Mouse (Mus musculus) stomach, postnatal 0 days (tissue): ENCODE measurements around the gene 2210016L21Rik. TPM values are rescaled to one million over a fixed set of nuclear protein-coding genes. Genes with fewer than 3 reads are reported as not detected.

Experiments used
- ATAC-seq: fragments of 200-750 bp; cut with Nextera tagmentation; 2 replicates; pipeline ENCODE4 v1.8.0; 2017; ENCODE audit not compliant: low FRiP score, low TSS enrichment
- DNase-seq: peaks from one replicate; pipeline ENCODE4 v3.0.0-alpha.2; 2016; ENCODE audit warnings: low spot score
- H3K27ac ChIP-seq: fragments of 300-500 bp; sonication (generic); replicated peaks from 2 replicates; pipeline ENCODE4 v1.5.1; 2014; ENCODE audit warnings: mild to moderate bottlenecking, control low read depth
- H3K27me3 ChIP-seq: fragments of 300-500 bp; sonication (generic); 2 replicates; pipeline ENCODE4 v1.6.1; 2014; ENCODE audit warnings: low read length; ENCODE audit not compliant: control insufficient read depth, insufficient read depth
- H3K36me3 ChIP-seq: fragments of 300-500 bp; sonication (generic); 2 replicates; pipeline ENCODE4 v1.6.1; 2014; ENCODE audit warnings: low read length, mixed read lengths; ENCODE audit not compliant: control insufficient read depth, insufficient read depth
- H3K4me1 ChIP-seq: fragments of 300-500 bp; sonication (generic); replicated peaks from 2 replicates; pipeline ENCODE4 v1.6.1; 2014; ENCODE audit warnings: antibody characterized with exemption; ENCODE audit not compliant: control insufficient read depth, insufficient read depth
- H3K4me2 ChIP-seq: fragments of 300-500 bp; sonication (generic); replicated peaks from 2 replicates; pipeline ENCODE4 v1.6.1; 2014; ENCODE audit warnings: low read depth, mild to moderate bottlenecking, control low read depth, moderate library complexity
- H3K4me3 ChIP-seq: fragments of 300-500 bp; sonication (generic); 2 replicates; pipeline ENCODE4 v1.5.1; 2014; ENCODE audit warnings: low read depth, low read length, control low read depth
- H3K9ac ChIP-seq: fragments of 300-500 bp; sonication (generic); 2 replicates; pipeline ENCODE4 v1.6.1; 2014; ENCODE audit warnings: mild to moderate bottlenecking, low read length, control low read depth, mixed read lengths
- H3K9me3 ChIP-seq: fragments of 300-500 bp; sonication (generic); 2 replicates; pipeline ENCODE4 v1.6.1; 2016; ENCODE audit warnings: low read length; ENCODE audit not compliant: control insufficient read depth
- CTCF ChIP-seq: IDR thresholded peaks from 2 replicates; pipeline ENCODE4 v1.5.1; 2016; ENCODE audit warnings: antibody characterized with exemption, low read depth, mild to moderate bottlenecking, moderate library complexity
- EP300 ChIP-seq: optimal IDR thresholded peaks from 2 replicates; pipeline ENCODE3; 2016; ENCODE audit warnings: antibody characterized with exemption
- WGBS: fragments of 180-500 bp; shearing (Covaris S2); extraction: QIAGEN DNeasy Blood & Tissue Kit; methylation state at CpG from one replicate; pipeline ENCODE4 v1.1.7; 2014; 5-methylcytosine and 5-hydroxymethylcytosine counted together
- polyA plus RNA-seq: library from polyadenylated mRNA; unstranded; fragments of >200 nt; fragmentation: Nextera tagmentation; extraction: Ambion mirVana; gene quantifications from 2 replicates; pipeline ENCODE4 v1.2.1, GENCODE M21; 2015

Gene 2210016L21Rik
- polyA plus RNA-seq, 1 experiment from 2014 or later = 49.8 TPM

GRCm38 (mm10) chr5:114949316-114949715 is 7.4 kb downstream of the 2210016L21Rik start:
- Histone ChIP-seq H3K9me3 (no peaks in the 10 kb centered on the region), H3K36me3 (peaks cover 14% of the 10 kb centered on the region), H3K4me2 (no peak overlapping the region), H3K9ac (no peak overlapping the region), H3K4me3 (no peak overlapping the region), H3K27me3 (no peaks in the 10 kb centered on the region), H3K27ac (no peak overlapping the region), H3K4me1 (no peaks in the 10 kb centered on the region)
- TF ChIP-seq CTCF (no peak), EP300 (no peak)
- 42% methylated on average over 5 of the region's 5 CpGs for WGBS
- no peak for DNase-seq
- ATAC-seq = no peak

DNA sequence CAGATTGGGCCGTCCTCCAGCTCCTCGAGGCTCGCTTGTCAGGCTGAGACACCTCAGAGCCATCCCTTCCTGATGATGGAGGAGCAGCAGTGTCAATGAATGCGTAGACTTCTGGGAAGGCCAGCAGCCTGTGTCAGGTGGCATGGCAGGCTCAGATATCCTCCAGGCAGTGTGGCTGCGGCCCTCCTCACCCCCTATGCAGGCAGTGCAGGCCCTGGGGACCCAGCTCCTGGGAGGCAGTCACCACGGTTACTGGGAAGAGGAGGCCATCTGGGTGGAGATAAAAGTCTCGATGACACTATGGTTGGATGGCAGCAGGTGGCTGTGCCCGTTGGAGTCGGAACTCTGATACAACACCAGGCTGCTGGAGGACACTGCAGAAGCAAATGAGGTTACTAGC is 7.9 kb downstream of the 2210016L21Rik start:
- H3K4me1 ChIP-seq = no peaks in the 10 kb centered on the region
- no peak overlapping the region for H3K9ac ChIP-seq
- no peak for TF ChIP-seq CTCF
- TF ChIP-seq EP300 = no peak
- H3K4me3 ChIP-seq = no peak overlapping the region
- H3K36me3 ChIP-seq = peaks cover 14% of the 10 kb centered on the region
- no peak for DNase-seq
- 82% methylated on average over 9 of the region's 9 CpGs for WGBS
- H3K27me3 ChIP-seq = no peaks in the 10 kb centered on the region
- no peak overlapping the region for H3K4me2 ChIP-seq
- ATAC-seq = no peak
- H3K9me3 ChIP-seq = no peaks in the 10 kb centered on the region
- no peak overlapping the region for H3K27ac ChIP-seq

- ATAC-seq (no peak), DNase-seq (no peak)
- H3K27me3 ChIP-seq = no peaks in the 10 kb centered on the region
- no peak overlapping the region for H3K4me3 ChIP-seq
- TF ChIP-seq EP300 = no peak
- no peak for TF ChIP-seq CTCF
- WGBS = 79% methylated on average over 12 of the region's 12 CpGs
- H3K4me2 ChIP-seq = no peak overlapping the region
- no peaks in the 10 kb centered on the region for H3K4me1 ChIP-seq
- H3K9me3 ChIP-seq = no peaks in the 10 kb centered on the region
- H3K36me3 ChIP-seq = peaks cover 14% of the 10 kb centered on the region
- no peak overlapping the region for H3K9ac ChIP-seq
- no peak overlapping the region for H3K27ac ChIP-seq
Observed at GRCm38 (mm10) chr5:114950669-114951068, 8.7 kb downstream of the 2210016L21Rik start.

- Histone ChIP-seq H3K9ac (no peak overlapping the region), H3K36me3 (peaks cover 14% of the 10 kb centered on the region), H3K4me2 (no peak overlapping the region), H3K27me3 (no peaks in the 10 kb centered on the region), H3K4me1 (no peaks in the 10 kb centered on the region), H3K27ac (no peak overlapping the region), H3K9me3 (no peaks in the 10 kb centered on the region), H3K4me3 (no peak overlapping the region)
- TF ChIP-seq EP300 (no peak), CTCF (no peak)
- ATAC-seq = no peak
- 70% methylated on average over 21 of the region's 21 CpGs for WGBS
- no peak for DNase-seq
Observed at GRCm38 (mm10) chr5:114951279-114951880, 9.4 kb downstream of the 2210016L21Rik start.

DNA sequence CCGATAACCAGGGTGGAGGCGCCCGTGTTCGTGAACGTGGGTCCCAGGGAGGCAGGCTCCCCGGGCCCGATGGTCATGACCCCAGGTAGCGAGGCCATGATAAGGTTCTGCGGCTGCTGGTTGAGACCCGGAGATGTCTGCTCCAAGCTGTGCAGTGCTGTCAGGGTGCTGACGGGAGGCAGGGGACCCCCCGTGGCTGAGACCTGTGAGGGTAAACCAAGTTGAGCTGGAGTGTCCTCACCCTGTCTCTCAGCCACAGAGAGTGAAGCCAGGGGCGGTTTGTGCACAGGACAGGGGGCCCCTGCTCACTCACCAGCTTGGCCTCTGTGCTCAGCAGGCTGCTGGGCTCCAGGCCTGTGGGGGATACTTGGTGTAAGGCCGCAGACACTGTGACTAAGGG is 11.4 kb downstream of the 2210016L21Rik start:
- no peak overlapping the region for H3K9ac ChIP-seq
- no peaks in the 10 kb centered on the region for H3K36me3 ChIP-seq
- ATAC-seq = no peak
- no peak overlapping the region for H3K4me3 ChIP-seq
- DNase-seq = no peak
- H3K27ac ChIP-seq = no peak overlapping the region
- 87% methylated on average over 14 of the region's 14 CpGs for WGBS
- TF ChIP-seq CTCF (no peak), EP300 (no peak)
- H3K4me1 ChIP-seq = no peaks in the 10 kb centered on the region
- H3K27me3 ChIP-seq = no peaks in the 10 kb centered on the region
- H3K9me3 ChIP-seq = no peaks in the 10 kb centered on the region
- H3K4me2 ChIP-seq = no peak overlapping the region

- TF ChIP-seq CTCF = no peak
- no peak for TF ChIP-seq EP300
- no peak for ATAC-seq
- H3K27me3 ChIP-seq = no peaks in the 10 kb centered on the region
- H3K4me3 ChIP-seq = no peak overlapping the region
- no peaks in the 10 kb centered on the region for H3K4me1 ChIP-seq
- no peaks in the 10 kb centered on the region for H3K36me3 ChIP-seq
- no peak for DNase-seq
- WGBS = 87% methylated on average over 5 of the region's 5 CpGs
- no peak overlapping the region for H3K27ac ChIP-seq
- no peaks in the 10 kb centered on the region for H3K9me3 ChIP-seq
- H3K4me2 ChIP-seq = no peak overlapping the region
- H3K9ac ChIP-seq = no peak overlapping the region
Observed at GRCm38 (mm10) chr5:114958069-114958468, 16.1 kb downstream of the 2210016L21Rik start.
